Mouse (Mus musculus) layer of hippocampus, postnatal 36 days (tissue): Measurements from ENCODE around the gene Camsap3. TPM values are rescaled to one million over a fixed set of nuclear protein-coding genes. Genes with fewer than 3 reads are reported as not detected.

ENCODE experiments used
- total RNA-seq, 2 experiments: library from RNA; stranded (reverse); gene quantifications; 2 replicates each; pipeline ENCODE4 v1.2.3; 2021

Gene Camsap3
- total RNA-seq, 2 experiments from 2014 or later = 34.4 to 41.0 TPM

Other genes starting within 250 kb of the Camsap3 start
- under 1 TPM in 1 of 2 experiments, not detected in 1; 0.25 TPM for gene A430078G23Rik, start 233.9 kb upstream of the Camsap3 start, total RNA-seq
- gene Arhgef18, start 194.3 kb upstream of the Camsap3 start, total RNA-seq = 10 to 100 TPM; 46.0 to 50.5 TPM
- 1 to 10 TPM in 1 of 2 experiments, under 1 TPM in 1; 0.94 to 1.4 TPM for gene Pex11g, start 119.6 kb upstream of the Camsap3 start, total RNA-seq
- gene Tex45, start 116.4 kb upstream of the Camsap3 start, total RNA-seq = under 1 TPM; 0.45 to 0.58 TPM
- gene Zfp358, start 94.2 kb upstream of the Camsap3 start, total RNA-seq = 10 to 100 TPM; 28.1 to 31.7 TPM
- gene Mcoln1, start 86.8 kb upstream of the Camsap3 start, total RNA-seq = 10 to 100 TPM; 78.4 to 86.6 TPM
- 10 to 100 TPM; 75.3 to 87.4 TPM for gene Pnpla6, start 71.9 kb upstream of the Camsap3 start, total RNA-seq
- gene C330021F23Rik, start 19.3 kb upstream of the Camsap3 start, total RNA-seq = not detected
- 10 to 100 TPM; 35.6 to 37.6 TPM for gene Xab2, start 34.0 kb downstream of the Camsap3 start, total RNA-seq
- 10 to 100 TPM; 84.7 to 95.6 TPM for gene Pet100, start 34.3 kb downstream of the Camsap3 start, total RNA-seq
- gene Pcp2, start 38.3 kb downstream of the Camsap3 start, total RNA-seq = 1 to 10 TPM; 1.1 to 1.9 TPM
- gene Stxbp2, start 43.7 kb downstream of the Camsap3 start, total RNA-seq = 10 to 100 TPM; 36.3 to 47.1 TPM
- 1 to 10 TPM in 1 of 2 experiments, under 1 TPM in 1; 0.46 to 1.5 TPM for gene Retn, start 68.5 kb downstream of the Camsap3 start, total RNA-seq
- gene Mcemp1, start 78.5 kb downstream of the Camsap3 start, total RNA-seq = under 1 TPM in 1 of 2 experiments, not detected in 1; 0.30 TPM
- 10 to 100 TPM; 18.8 to 26.5 TPM for gene Fcor, start 85.1 kb downstream of the Camsap3 start, total RNA-seq
- gene Trappc5, start 89.0 kb downstream of the Camsap3 start, total RNA-seq = 10 to 100 TPM; 26.8 to 31.6 TPM
- gene Fcer2a, start 106.9 kb downstream of the Camsap3 start, total RNA-seq = not detected
- gene Clec4g, start 133.4 kb downstream of the Camsap3 start, total RNA-seq = not detected
- not detected for gene Cd209a, start 161.7 kb downstream of the Camsap3 start, total RNA-seq